Mouse (Mus musculus): Measurements from ENCODE around the gene Yif1a. TPM values are rescaled to one million over a fixed set of nuclear protein-coding genes. Genes with fewer than 3 reads are reported as not detected.
A peak's percentile ranks its signal among the peaks of the same experiment; 100 is the strongest.

The Yif1a gene
- polyA plus RNA-seq, 1 experiment from 2014 or later, result 95.5 TPM

DNA sequence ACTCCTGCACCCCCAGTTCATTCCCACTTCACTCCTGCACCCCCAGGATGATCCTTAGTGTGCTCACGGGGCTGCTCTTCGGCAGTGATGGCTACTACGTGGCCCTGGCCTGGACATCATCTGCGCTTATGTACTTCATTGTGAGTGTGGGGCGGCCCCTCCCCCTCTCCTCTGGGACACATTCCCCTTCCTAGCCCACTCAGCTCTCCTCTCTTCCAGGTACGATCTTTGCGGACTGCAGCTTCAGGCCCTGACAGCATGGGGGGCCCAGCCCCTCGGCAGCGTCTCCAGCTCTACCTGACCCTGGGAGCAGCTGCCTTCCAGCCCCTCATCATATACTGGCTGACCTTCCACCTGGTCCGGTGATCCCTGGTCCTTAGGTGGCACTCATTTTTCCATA, 3.7 kb downstream of the Yif1a start:
- Histone ChIP-seq H3K4me2 (ENCODE audit: low read length) (no peak overlapping the region), H3K4me1 (ENCODE audit: control insufficient read depth, insufficient read depth, low read length) (peaks cover 43% of the 10 kb centered on the region), H3K27ac (ENCODE audit: low read depth, low read length) (no peak overlapping the region), H3K27me3 (replicated peaks; ENCODE audit: control insufficient read depth, insufficient read depth, low read length) (no peaks in the 10 kb centered on the region), H3K9ac (ENCODE audit: low read length) (no peak overlapping the region), H3K9me3 (replicated peaks; ENCODE audit: control insufficient read depth, low read length) (no peaks in the 10 kb centered on the region), H3K4me3 (ENCODE audit: low read depth, low read length) (no peak overlapping the region), H3K36me3 (ENCODE audit: control insufficient read depth, insufficient read depth, low read length) (peaks cover 36% of the 10 kb centered on the region)
- no peak for ATAC-seq
- 83% methylated on average over 10 of the region's 10 CpGs for WGBS
- DNase-seq (ENCODE audit: low spot score), result no peak

DNA sequence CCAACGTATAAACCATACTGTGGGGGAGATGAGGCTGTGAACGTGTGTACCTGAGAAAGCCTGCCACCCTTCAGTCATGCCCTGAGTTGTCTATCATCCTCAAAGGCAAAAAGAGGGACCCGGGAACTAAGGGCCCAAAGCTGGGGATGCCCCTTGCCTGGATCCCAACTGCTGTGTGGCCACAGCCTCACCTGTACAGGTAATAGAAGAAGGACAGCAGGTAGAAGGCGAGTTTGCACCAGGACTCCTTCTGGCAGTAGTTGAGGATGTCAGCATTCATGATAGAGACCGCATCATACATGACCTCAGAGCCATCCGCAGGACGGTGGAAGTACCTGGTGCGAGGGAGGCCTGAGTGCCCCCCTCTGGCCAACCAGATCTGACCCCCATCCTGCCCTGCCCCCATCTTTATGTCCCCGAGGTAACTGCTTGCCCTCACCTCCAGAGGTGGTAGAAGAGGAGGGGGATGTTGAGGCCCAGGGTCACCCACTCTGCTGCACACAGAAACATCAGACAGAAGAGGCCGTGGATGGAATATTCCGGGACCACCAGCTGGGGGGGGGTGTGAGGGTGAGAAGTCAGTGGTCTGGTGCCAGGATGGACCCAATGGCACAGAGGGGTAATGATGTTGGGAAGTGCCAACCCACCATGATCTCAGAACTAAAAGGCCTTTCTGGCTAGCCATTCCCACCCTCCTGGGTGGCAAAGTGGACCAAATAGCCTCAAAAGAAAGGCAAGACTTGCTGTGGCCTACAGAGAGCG, 5.3 kb downstream of the Yif1a start:
- H3K27me3 ChIP-seq (replicated peaks; ENCODE audit: control insufficient read depth, insufficient read depth, low read length), result no peaks in the 10 kb centered on the region
- H3K4me3 ChIP-seq (ENCODE audit: low read depth, low read length), result 0 out of 2 replicates have a peak overlapping the region, but pooled peaks have one; percentile 80
- peak overlapping the region; percentile 93 for H3K4me2 ChIP-seq (ENCODE audit: low read length)
- no peak for ATAC-seq
- no peaks in the 10 kb centered on the region for H3K9me3 ChIP-seq (replicated peaks; ENCODE audit: control insufficient read depth, low read length)
- H3K9ac ChIP-seq (ENCODE audit: low read length), result no peak overlapping the region
- DNase-seq (ENCODE audit: low spot score), result no peak
- no peak overlapping the region for H3K27ac ChIP-seq (ENCODE audit: low read depth, low read length)
- peaks cover 36% of the 10 kb centered on the region for H3K36me3 ChIP-seq (ENCODE audit: control insufficient read depth, insufficient read depth, low read length)
- H3K4me1 ChIP-seq (ENCODE audit: control insufficient read depth, insufficient read depth, low read length), result peaks cover 44% of the 10 kb centered on the region
- 75% methylated on average over 12 of the region's 12 CpGs for WGBS

DNA sequence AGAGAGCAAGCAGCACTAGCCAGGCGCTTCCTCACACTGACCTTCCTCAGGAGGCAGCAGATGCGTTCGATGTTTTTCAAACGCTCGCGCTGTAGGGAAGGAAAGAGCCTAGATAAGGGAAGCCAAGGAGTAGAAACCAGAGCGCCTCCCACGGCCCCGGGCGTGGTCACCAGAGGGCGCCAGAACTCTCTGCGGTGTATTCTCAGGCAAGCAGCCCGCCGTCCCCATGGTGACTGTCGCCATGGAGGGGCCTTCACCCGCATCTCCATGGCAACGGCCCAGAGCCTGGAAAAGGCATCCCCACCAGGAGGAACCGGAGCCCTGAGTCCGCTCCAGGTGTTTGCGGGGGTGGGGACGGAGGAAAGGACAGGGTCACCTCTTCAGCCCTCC, 5.9 kb downstream of the Yif1a start:
- WGBS, result 0% methylated on average over 21 of the region's 21 CpGs
- H3K9me3 ChIP-seq (replicated peaks; ENCODE audit: control insufficient read depth, low read length), result no peaks in the 10 kb centered on the region
- peak overlapping the region; percentile 93 for H3K4me2 ChIP-seq (ENCODE audit: low read length)
- no peaks in the 10 kb centered on the region for H3K27me3 ChIP-seq (replicated peaks; ENCODE audit: control insufficient read depth, insufficient read depth, low read length)
- H3K27ac ChIP-seq (ENCODE audit: low read depth, low read length), result peak overlapping the region; percentile 91
- DNase-seq (ENCODE audit: low spot score) (peak; percentile 98), ATAC-seq (peak; percentile 79)
- peak overlapping the region; percentile 96 for H3K9ac ChIP-seq (ENCODE audit: low read length)
- H3K36me3 ChIP-seq (ENCODE audit: control insufficient read depth, insufficient read depth, low read length), result peaks cover 36% of the 10 kb centered on the region
- peak overlapping the region; percentile 80 for H3K4me3 ChIP-seq (ENCODE audit: low read depth, low read length)
- peaks cover 43% of the 10 kb centered on the region for H3K4me1 ChIP-seq (ENCODE audit: control insufficient read depth, insufficient read depth, low read length)

DNA sequence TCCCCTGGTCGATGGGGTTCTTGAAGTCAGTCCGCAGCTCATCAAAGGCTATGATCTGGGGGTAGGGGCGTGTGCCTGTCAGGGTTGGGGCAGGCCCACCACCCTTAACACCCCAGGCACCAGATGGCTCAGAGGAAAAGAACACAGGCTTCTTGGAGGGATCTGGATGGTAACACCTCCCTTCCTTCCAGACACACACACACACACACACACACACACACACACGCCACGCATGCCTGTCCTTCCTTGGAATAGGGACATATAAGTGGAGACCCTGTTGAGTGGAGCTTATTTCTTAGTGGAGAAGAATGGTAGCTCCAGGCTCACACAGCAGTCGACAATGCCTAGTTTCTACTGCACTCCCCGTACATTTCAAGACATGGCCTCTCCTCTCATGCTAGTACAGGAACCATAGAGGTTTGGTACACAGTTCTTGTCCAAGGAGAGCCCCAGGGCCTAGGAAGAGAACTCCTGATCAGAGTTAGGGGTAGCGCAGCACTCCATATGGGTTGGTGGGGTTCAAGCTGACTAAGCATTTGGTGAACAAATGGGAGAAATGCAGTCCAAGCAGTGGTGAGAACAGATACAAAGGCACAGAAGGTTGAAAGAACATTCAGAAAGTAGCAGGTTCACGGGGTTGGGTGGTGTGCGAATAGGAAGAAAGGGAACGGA, 6.5 kb downstream of the Yif1a start:
- Histone ChIP-seq H3K9ac (ENCODE audit: low read length) (peak overlapping the region; percentile 96), H3K4me1 (ENCODE audit: control insufficient read depth, insufficient read depth, low read length) (peaks cover 42% of the 10 kb centered on the region), H3K9me3 (replicated peaks; ENCODE audit: control insufficient read depth, low read length) (no peaks in the 10 kb centered on the region), H3K36me3 (ENCODE audit: control insufficient read depth, insufficient read depth, low read length) (peaks cover 43% of the 10 kb centered on the region), H3K4me2 (ENCODE audit: low read length) (peak overlapping the region; percentile 93), H3K4me3 (ENCODE audit: low read depth, low read length) (peak overlapping the region; percentile 80), H3K27ac (ENCODE audit: low read depth, low read length) (peak overlapping the region; percentile 91), H3K27me3 (replicated peaks; ENCODE audit: control insufficient read depth, insufficient read depth, low read length) (no peaks in the 10 kb centered on the region)
- ATAC-seq (no peak; the same call in 1 of the 2 replicates), DNase-seq (ENCODE audit: low spot score) (no peak)
- WGBS, result 29% methylated on average over 11 of the region's 11 CpGs

DNA sequence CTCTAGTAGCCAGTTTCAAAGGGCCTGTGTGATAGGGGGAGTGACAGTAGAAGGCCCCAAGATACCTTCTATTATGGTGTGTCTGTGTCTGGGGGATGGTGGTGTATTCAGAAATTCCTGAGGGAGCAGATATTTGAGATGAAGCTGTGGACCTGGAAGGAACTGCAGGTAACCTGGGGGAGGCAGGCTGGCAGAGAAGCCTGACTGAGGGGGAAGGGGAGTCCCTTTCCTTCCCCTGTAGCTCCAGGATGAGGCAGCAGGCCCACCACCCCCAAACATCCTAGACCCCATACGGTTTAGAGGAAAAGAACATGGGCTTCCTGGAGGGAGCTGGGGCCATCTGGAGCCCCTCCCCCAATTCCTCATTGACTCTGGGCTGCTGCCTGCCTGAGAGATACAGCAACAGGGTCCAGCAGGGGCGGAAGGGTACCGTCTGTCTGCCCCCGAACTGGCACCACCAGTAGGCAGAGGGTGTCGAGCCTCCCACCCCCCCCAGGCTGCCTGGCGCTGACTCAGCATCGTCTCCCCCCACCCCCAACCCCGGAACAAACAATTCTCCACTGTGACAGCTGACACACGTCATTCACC, 7.6 kb downstream of the Yif1a start:
- H3K27ac ChIP-seq (ENCODE audit: low read depth, low read length), result peak overlapping the region; percentile 91
- H3K4me2 ChIP-seq (ENCODE audit: low read length), result peak overlapping the region; percentile 93
- peaks cover 42% of the 10 kb centered on the region for H3K4me1 ChIP-seq (ENCODE audit: control insufficient read depth, insufficient read depth, low read length)
- no peaks in the 10 kb centered on the region for H3K9me3 ChIP-seq (replicated peaks; ENCODE audit: control insufficient read depth, low read length)
- H3K27me3 ChIP-seq (replicated peaks; ENCODE audit: control insufficient read depth, insufficient read depth, low read length), result no peaks in the 10 kb centered on the region
- DNase-seq (ENCODE audit: low spot score) (no peak), ATAC-seq (no peak; the same call in 1 of the 2 replicates)
- H3K4me3 ChIP-seq (ENCODE audit: low read depth, low read length), result peak overlapping the region; percentile 80
- H3K36me3 ChIP-seq (ENCODE audit: control insufficient read depth, insufficient read depth, low read length), result peaks cover 46% of the 10 kb centered on the region
- 11% methylated on average over 9 of the region's 9 CpGs for WGBS
- H3K9ac ChIP-seq (ENCODE audit: low read length), result peak overlapping the region; percentile 96

DNA sequence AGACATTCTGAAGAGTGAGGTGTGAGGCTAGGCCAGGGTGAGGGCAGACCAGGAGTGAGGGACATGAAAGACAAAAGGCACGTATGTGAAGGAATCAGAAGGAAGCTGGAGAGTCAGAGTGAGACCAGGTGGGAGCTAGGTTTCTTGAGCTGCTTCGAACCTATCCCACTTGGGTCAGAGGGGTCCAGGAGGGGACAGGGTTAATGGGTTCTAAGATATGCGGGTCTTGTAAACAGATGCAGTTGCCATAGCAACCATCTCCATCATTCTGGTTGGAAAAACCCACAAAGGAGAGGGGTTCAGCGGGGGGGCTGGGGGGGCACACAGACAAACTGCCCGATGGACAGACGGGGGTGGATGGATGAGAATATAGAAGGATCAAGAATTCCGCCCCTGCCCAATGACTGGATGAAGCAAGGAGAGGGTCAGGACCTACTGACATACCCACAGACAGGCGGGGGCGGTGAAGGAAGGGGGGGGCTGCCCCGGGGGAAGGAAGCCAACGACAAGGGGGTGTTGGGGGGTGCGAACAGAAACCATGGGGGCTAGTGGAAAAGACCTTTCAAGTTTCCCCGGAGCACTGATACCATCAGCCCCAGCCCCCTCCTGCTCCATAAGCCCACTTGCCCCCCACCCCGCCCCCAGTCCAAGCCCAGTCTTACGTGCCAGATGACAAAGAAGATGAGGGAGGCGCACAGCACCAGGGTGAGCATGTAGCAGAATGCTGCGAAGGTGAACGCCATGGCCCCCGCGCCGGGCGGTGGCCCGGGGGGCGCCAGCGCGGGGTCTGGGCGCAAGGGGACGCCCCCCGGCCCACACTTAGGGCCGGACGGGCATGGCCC, 9.4 kb downstream of the Yif1a start:
- Histone ChIP-seq H3K9me3 (replicated peaks; ENCODE audit: control insufficient read depth, low read length) (no peaks in the 10 kb centered on the region), H3K4me3 (ENCODE audit: low read depth, low read length) (peak overlapping the region; percentile 80), H3K36me3 (ENCODE audit: control insufficient read depth, insufficient read depth, low read length) (peaks cover 46% of the 10 kb centered on the region), H3K4me1 (ENCODE audit: control insufficient read depth, insufficient read depth, low read length) (peaks cover 42% of the 10 kb centered on the region), H3K27me3 (replicated peaks; ENCODE audit: control insufficient read depth, insufficient read depth, low read length) (no peaks in the 10 kb centered on the region), H3K9ac (ENCODE audit: low read length) (peak overlapping the region; percentile 96), H3K27ac (ENCODE audit: low read depth, low read length) (peak overlapping the region; percentile 91), H3K4me2 (ENCODE audit: low read length) (peak overlapping the region; percentile 93)
- peak; percentile 13; the same call in 1 of the 2 replicates for ATAC-seq
- 2% methylated on average over 21 of the region's 31 CpGs for WGBS
- peak; percentile 72 for DNase-seq (ENCODE audit: low spot score)

DNA sequence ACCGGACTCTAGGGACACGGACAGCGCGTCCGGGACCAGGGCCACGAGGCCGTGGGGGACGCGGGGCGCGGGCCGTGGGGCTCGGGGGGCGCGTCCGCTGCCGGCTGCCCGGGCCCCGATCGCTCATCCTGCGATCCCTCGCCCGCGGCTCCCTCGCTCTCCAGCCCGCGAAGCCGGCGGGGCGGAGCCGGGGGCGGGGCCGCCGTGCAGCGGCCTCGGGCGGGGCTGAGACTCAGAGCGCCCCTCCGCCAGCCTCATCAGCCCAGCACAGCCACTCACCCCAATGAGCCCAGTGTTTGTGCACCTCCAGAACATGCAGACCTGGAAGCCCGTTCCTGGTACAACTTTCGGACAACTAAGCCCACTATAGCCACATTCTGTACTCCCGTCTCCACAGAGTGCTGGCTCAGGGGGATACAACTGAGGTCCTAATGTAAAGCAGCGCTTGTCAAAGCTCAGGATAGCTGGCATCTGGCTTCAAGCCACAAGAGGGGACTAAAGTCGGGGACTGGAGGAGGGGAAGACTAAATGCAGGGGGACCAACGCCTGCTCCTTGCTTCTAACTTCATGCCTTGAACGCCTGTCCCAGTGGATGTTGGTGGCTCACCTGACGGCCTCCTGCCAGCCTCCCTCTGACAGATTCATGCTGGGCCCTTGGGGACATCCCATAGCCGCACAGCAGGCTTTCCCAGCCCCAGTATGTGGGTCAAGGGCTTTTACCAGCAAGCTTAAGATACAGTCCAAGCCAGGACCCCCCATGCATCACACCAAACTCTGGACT, 10.2 kb downstream of the Yif1a start, which contains the start of gene Cnih2:
TSS of gene Cnih2 (minus strand) at position 159 of the 781 bp plus-strand sequence.
- WGBS, result 2% methylated on average over 37 of the region's 48 CpGs
- DNase-seq (ENCODE audit: low spot score) (peak; percentile 86), ATAC-seq (peak; percentile 73)
- H3K36me3 ChIP-seq (ENCODE audit: control insufficient read depth, insufficient read depth, low read length), result peaks cover 46% of the 10 kb centered on the region
- H3K9me3 ChIP-seq (replicated peaks; ENCODE audit: control insufficient read depth, low read length), result no peaks in the 10 kb centered on the region
- H3K4me2 ChIP-seq (ENCODE audit: low read length), result peak within 1 kb of the TSS; percentile 93
- peak within 1 kb of the TSS; percentile 91 for H3K27ac ChIP-seq (ENCODE audit: low read depth, low read length)
- H3K9ac ChIP-seq (ENCODE audit: low read length), result peak within 1 kb of the TSS; percentile 96
- H3K4me1 ChIP-seq (ENCODE audit: control insufficient read depth, insufficient read depth, low read length), result peaks cover 40% of the 10 kb centered on the region
- H3K27me3 ChIP-seq (replicated peaks; ENCODE audit: control insufficient read depth, insufficient read depth, low read length), result no peaks in the 10 kb centered on the region
- H3K4me3 ChIP-seq (ENCODE audit: low read depth, low read length), result peak within 1 kb of the TSS; percentile 80

DNA sequence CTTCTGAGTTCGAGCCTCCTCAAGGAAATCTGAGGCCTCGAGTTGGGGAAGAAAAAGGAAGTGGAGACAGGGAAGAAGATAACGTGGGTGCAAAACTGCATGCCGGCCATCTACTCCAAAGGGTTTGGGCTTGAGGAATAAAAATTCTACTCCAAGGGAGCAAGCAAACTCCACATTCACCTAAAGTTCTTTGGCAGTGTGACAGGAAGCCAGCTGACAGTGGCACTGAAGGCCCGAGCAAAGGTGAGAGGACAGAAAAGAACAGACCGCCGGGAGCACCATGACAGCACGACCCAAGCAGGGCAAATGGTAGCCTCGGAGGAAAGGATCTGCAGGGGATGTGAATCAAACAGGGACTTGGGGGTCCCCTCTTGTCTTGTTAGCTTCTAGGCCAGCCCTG, 17.7 kb downstream of the Yif1a start:
- 22% methylated on average over 9 of the region's 9 CpGs for WGBS
- peak overlapping the region; percentile 94; the same call in 1 of the 2 replicates for H3K27ac ChIP-seq (ENCODE audit: low read depth, low read length)
- DNase-seq (ENCODE audit: low spot score) (no peak), ATAC-seq (no peak)
- peak overlapping the region; percentile 92 for H3K9ac ChIP-seq (ENCODE audit: low read length)
- peaks cover 75% of the 10 kb centered on the region for H3K36me3 ChIP-seq (ENCODE audit: control insufficient read depth, insufficient read depth, low read length)
- no peaks in the 10 kb centered on the region for H3K9me3 ChIP-seq (replicated peaks; ENCODE audit: control insufficient read depth, low read length)
- H3K27me3 ChIP-seq (replicated peaks; ENCODE audit: control insufficient read depth, insufficient read depth, low read length), result no peaks in the 10 kb centered on the region
- peaks cover 7% of the 10 kb centered on the region for H3K4me1 ChIP-seq (ENCODE audit: control insufficient read depth, insufficient read depth, low read length)
- peak overlapping the region; percentile 91 for H3K4me2 ChIP-seq (ENCODE audit: low read length)
- peak overlapping the region; percentile 61 for H3K4me3 ChIP-seq (ENCODE audit: low read depth, low read length)

All from forebrain, embryonic 14.5 days (tissue).